Mouse (Mus musculus): ENCODE measurements at regions not wholly inside any gene's neighbourhood (a gene's known extent, or its start where the extent isn't known, plus 50 kb on each side); places are given as distances from the start of the nearest gene placed in this dataset.

DNA sequence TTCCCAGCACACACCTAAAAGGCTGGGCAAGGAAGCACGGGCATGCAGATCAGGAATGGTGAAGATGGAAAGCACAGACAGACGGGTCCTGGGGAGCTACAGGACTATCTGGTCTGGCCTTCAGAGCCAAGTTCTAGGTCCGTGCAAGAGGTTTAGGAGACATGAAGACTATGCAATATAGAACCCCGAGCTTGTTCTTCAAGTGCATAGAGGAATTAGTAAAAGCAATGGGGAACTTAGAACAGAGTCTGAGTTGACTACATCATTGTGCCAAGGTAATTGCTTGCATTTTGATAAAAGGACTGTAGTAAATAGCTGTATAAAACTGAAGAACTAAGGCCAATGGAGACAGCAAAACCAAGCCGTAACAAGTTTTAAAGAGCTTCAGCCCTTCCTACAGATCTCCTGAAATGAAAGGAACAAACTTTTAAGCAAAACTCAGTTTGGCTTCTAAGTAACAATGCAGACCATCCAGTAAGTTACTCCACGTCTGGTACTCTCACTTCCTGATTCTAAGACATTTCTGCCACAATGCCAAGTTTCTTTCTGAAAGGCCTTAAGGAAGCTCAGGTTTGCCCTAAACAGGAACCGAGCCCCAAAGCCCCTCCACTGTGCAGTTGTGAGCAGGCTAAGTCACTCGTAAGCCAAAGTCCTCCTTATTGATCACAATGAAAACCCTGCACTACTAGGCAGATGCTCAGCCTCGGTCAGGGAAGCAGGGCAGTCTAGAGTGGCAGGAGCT, 234.0 kb upstream of the Smim15 start:
- TF ChIP-seq EP300 (IDR thresholded peaks at IDR 0.05; ENCODE audit: low read depth) (no peak), CTCF (IDR thresholded peaks at IDR 0.05; ENCODE audit: low read depth) (no peak)
